Mouse (Mus musculus) hindbrain, embryonic 12.5 days (tissue): Measurements from ENCODE around the gene Naa60. TPM values are rescaled to one million over a fixed set of nuclear protein-coding genes. Genes with fewer than 3 reads are reported as not detected.

Experiments used
- ATAC-seq: fragments of 200-750 bp; cut with Nextera tagmentation; 2 replicates; pipeline ENCODE4 v1.8.0; 2017; ENCODE audit warnings: moderate TSS enrichment; ENCODE audit not compliant: low FRiP score
- H3K27ac ChIP-seq: fragments of 300-500 bp; sonication (generic); 2 replicates; pipeline ENCODE4 v1.5.1; 2016; ENCODE audit warnings: mild to moderate bottlenecking
- H3K27me3 ChIP-seq: fragments of 300-500 bp; sonication (generic); 2 replicates; pipeline ENCODE4 v1.6.1; 2016; ENCODE audit warnings: mild to moderate bottlenecking
- H3K36me3 ChIP-seq: fragments of 300-500 bp; sonication (generic); 2 replicates; pipeline ENCODE4 v1.6.1; 2016; ENCODE audit warnings: mild to moderate bottlenecking
- H3K4me1 ChIP-seq: fragments of 300-500 bp; sonication (generic); 2 replicates; pipeline ENCODE4 v1.6.1; 2016
- H3K4me2 ChIP-seq: fragments of 300-500 bp; sonication (generic); replicated peaks from 2 replicates; pipeline ENCODE4 v1.6.1; 2016; ENCODE audit warnings: mild to moderate bottlenecking
- H3K4me3 ChIP-seq: fragments of 300-500 bp; sonication (generic); 2 replicates; pipeline ENCODE4 v1.5.1; 2016; ENCODE audit warnings: mild to moderate bottlenecking
- H3K9ac ChIP-seq: fragments of 300-500 bp; sonication (generic); 2 replicates; pipeline ENCODE4 v1.6.1; 2016; ENCODE audit warnings: mild to moderate bottlenecking, moderate library complexity
- H3K9me3 ChIP-seq: fragments of 300-500 bp; sonication (generic); replicated peaks from 2 replicates; pipeline ENCODE4 v1.6.1; 2016; ENCODE audit warnings: mild to moderate bottlenecking
- WGBS: fragments of 180-500 bp; shearing (Covaris S2); methylation state at CpG from one replicate; pipeline ENCODE4 v1.1.7; 2016; 5-methylcytosine and 5-hydroxymethylcytosine counted together
- polyA plus RNA-seq: library from polyadenylated mRNA; unstranded; fragments of >200 nt; fragmentation: Nextera tagmentation; extraction: Ambion mirVana; gene quantifications from 2 replicates; pipeline ENCODE4 v1.2.1, GENCODE M21; 2016

Gene Naa60
- 64.2 and 65.7 TPM in 2 replicates for polyA plus RNA-seq

- ATAC-seq = peak; percentile 98
- WGBS = 3% methylated on average over 47 of the region's 47 CpGs
- H3K4me1 ChIP-seq = peaks cover 16% of the 10 kb centered on the region
- peak within 1 kb of the TSS; percentile 54 for H3K4me3 ChIP-seq
- peak within 1 kb of the TSS; percentile 88 for H3K4me2 ChIP-seq
- H3K36me3 ChIP-seq = peaks cover 3% of the 10 kb centered on the region; the same call in 1 of the 2 replicates
- peak within 1 kb of the TSS; percentile 55 for H3K9ac ChIP-seq
- no peaks in the 10 kb centered on the region for H3K9me3 ChIP-seq
- H3K27ac ChIP-seq = 0 out of 2 replicates have a peak within 1 kb of the TSS, but pooled peaks have one; percentile 46
- H3K27me3 ChIP-seq = no peaks in the 10 kb centered on the region
These were observed at the start of gene Naa60 for GRCm38 (mm10) chr16:3872216-3873047. Gene Naa60, plus strand, starts transcription at chr16:3872375.

- H3K9me3 ChIP-seq = no peaks in the 10 kb centered on the region
- H3K27me3 ChIP-seq = no peaks in the 10 kb centered on the region
- WGBS = 61% methylated on average over 3 of the region's 3 CpGs
- no peak overlapping the region for H3K4me2 ChIP-seq
- H3K4me3 ChIP-seq = no peak overlapping the region
- H3K9ac ChIP-seq = no peak overlapping the region
- no peak for ATAC-seq
- H3K4me1 ChIP-seq = no peaks in the 10 kb centered on the region
- H3K36me3 ChIP-seq = no peaks in the 10 kb centered on the region
- no peak overlapping the region for H3K27ac ChIP-seq
These were observed 44.2 kb upstream of the Naa60 start for GRCm38 (mm10) chr16:3828021-3828420.

- ATAC-seq = no peak
- Histone ChIP-seq H3K27me3 (no peaks in the 10 kb centered on the region), H3K27ac (no peak overlapping the region), H3K4me1 (no peaks in the 10 kb centered on the region), H3K9ac (no peak overlapping the region), H3K4me2 (no peak overlapping the region), H3K36me3 (no peaks in the 10 kb centered on the region), H3K9me3 (no peaks in the 10 kb centered on the region), H3K4me3 (no peak overlapping the region)
- 86% methylated on average over 2 of the region's 2 CpGs for WGBS
These were observed 42.4 kb upstream of the Naa60 start for GRCm38 (mm10) chr16:3829727-3830126.

- H3K9ac ChIP-seq = no peak within 1 kb of the TSS
- H3K4me3 ChIP-seq = no peak within 1 kb of the TSS
- H3K9me3 ChIP-seq = no peaks in the 10 kb centered on the region
- H3K36me3 ChIP-seq = no peaks in the 10 kb centered on the region
- no peak for ATAC-seq
- H3K4me1 ChIP-seq = no peaks in the 10 kb centered on the region
- no peaks in the 10 kb centered on the region for H3K27me3 ChIP-seq
- no peak within 1 kb of the TSS for H3K4me2 ChIP-seq
- no peak within 1 kb of the TSS for H3K27ac ChIP-seq
These were observed 41.5 kb upstream of the Naa60 start, which contains the start of gene Olfr15 for GRCm38 (mm10) chr16:3830588-3831109. Gene Olfr15, plus strand, starts transcription at chr16:3830878.

GRCm38 (mm10) chr16:3835461-3835860 lies 36.7 kb upstream of the Naa60 start:
- H3K27me3 ChIP-seq = no peaks in the 10 kb centered on the region
- ATAC-seq = no peak
- H3K4me1 ChIP-seq = no peaks in the 10 kb centered on the region
- no peak overlapping the region for H3K27ac ChIP-seq
- no peak overlapping the region for H3K4me2 ChIP-seq
- H3K36me3 ChIP-seq = no peaks in the 10 kb centered on the region
- no peak overlapping the region for H3K4me3 ChIP-seq
- H3K9ac ChIP-seq = no peak overlapping the region
- 80% methylated on average over 2 of the region's 2 CpGs for WGBS
- no peaks in the 10 kb centered on the region for H3K9me3 ChIP-seq

- H3K4me3 ChIP-seq = no peak overlapping the region
- no peaks in the 10 kb centered on the region for H3K36me3 ChIP-seq
- H3K9ac ChIP-seq = no peak overlapping the region
- no peaks in the 10 kb centered on the region for H3K9me3 ChIP-seq
- ATAC-seq = no peak
- no peaks in the 10 kb centered on the region; the same call in 1 of the 2 replicates for H3K4me1 ChIP-seq
- WGBS = 65% methylated on average over 17 of the region's 17 CpGs
- H3K27me3 ChIP-seq = no peaks in the 10 kb centered on the region
- H3K4me2 ChIP-seq = no peak overlapping the region
- H3K27ac ChIP-seq = no peak overlapping the region
These were observed 32.9 kb upstream of the Naa60 start for GRCm38 (mm10) chr16:3839157-3839885.

- Histone ChIP-seq H3K27me3 (no peaks in the 10 kb centered on the region), H3K36me3 (no peaks in the 10 kb centered on the region), H3K27ac (no peak overlapping the region), H3K9me3 (no peaks in the 10 kb centered on the region), H3K9ac (no peak overlapping the region), H3K4me1 (peaks cover 3% of the 10 kb centered on the region), H3K4me3 (no peak overlapping the region), H3K4me2 (no peak overlapping the region)
- no peak for ATAC-seq
- 30% methylated on average over 4 of the region's 4 CpGs for WGBS
These were observed 29.2 kb upstream of the Naa60 start for GRCm38 (mm10) chr16:3842989-3843388.

GRCm38 (mm10) chr16:3843796-3844195 lies 28.4 kb upstream of the Naa60 start:
- Histone ChIP-seq H3K9ac (no peak overlapping the region), H3K4me3 (no peak overlapping the region), H3K27ac (no peak overlapping the region), H3K4me1 (peaks cover 3% of the 10 kb centered on the region), H3K9me3 (no peaks in the 10 kb centered on the region), H3K27me3 (no peaks in the 10 kb centered on the region), H3K4me2 (no peak overlapping the region), H3K36me3 (no peaks in the 10 kb centered on the region)
- no peak for ATAC-seq
- 84% methylated on average over 1 of the region's 1 CpGs for WGBS

GRCm38 (mm10) chr16:3846711-3847518 lies 25.3 kb upstream of the Naa60 start, which contains the start of gene Zfp174:
Gene Zfp174, plus strand, starts transcription at chr16:3847268.
- Histone ChIP-seq H3K36me3 (no peaks in the 10 kb centered on the region), H3K27me3 (no peaks in the 10 kb centered on the region), H3K9me3 (no peaks in the 10 kb centered on the region), H3K4me1 (peaks cover 3% of the 10 kb centered on the region), H3K4me3 (peak within 1 kb of the TSS; percentile 64), H3K9ac (peak within 1 kb of the TSS; percentile 68), H3K27ac (0 out of 2 replicates have a peak within 1 kb of the TSS, but pooled peaks have one; percentile 23), H3K4me2 (peak within 1 kb of the TSS; percentile 60)
- WGBS = 4% methylated on average over 38 of the region's 38 CpGs
- peak; percentile 100 for ATAC-seq

GRCm38 (mm10) chr16:3847871-3848270 lies 24.3 kb upstream of the Naa60 start:
- ATAC-seq = no peak
- Histone ChIP-seq H3K9me3 (no peaks in the 10 kb centered on the region), H3K4me1 (peaks cover 3% of the 10 kb centered on the region), H3K4me2 (peak overlapping the region; percentile 60), H3K27ac (no peak overlapping the region), H3K36me3 (no peaks in the 10 kb centered on the region), H3K9ac (peak overlapping the region; percentile 68; the same call in 1 of the 2 replicates), H3K4me3 (peak overlapping the region; percentile 64; the same call in 1 of the 2 replicates), H3K27me3 (no peaks in the 10 kb centered on the region)
- WGBS = 73% methylated on average over 4 of the region's 4 CpGs

- Histone ChIP-seq H3K4me2 (no peak overlapping the region), H3K9ac (no peak overlapping the region), H3K27ac (no peak overlapping the region), H3K4me3 (no peak overlapping the region), H3K36me3 (no peaks in the 10 kb centered on the region), H3K9me3 (no peaks in the 10 kb centered on the region), H3K27me3 (no peaks in the 10 kb centered on the region), H3K4me1 (peaks cover 3% of the 10 kb centered on the region; the same call in 1 of the 2 replicates)
- WGBS = 73% methylated on average over 3 of the region's 3 CpGs
- no peak for ATAC-seq
These were observed 23.8 kb upstream of the Naa60 start for GRCm38 (mm10) chr16:3848416-3848815.
